31 mouse cellular contexts compared by ENCODE assay signal in genomic region chr19:4083316-4083715, GRCm38 (mm10). TPM values are rescaled to one million over a fixed set of nuclear protein-coding genes. Genes with fewer than 3 reads are reported as not detected.
"Had no signal": no experiment of that assay in that cellular context is flagged by ENCODE, and none has a peak within 500 bp of the region (broad histone marks: within the 10 kb centered on the region; RNA-seq: fewer than 3 reads in every experiment).

No protein-coding gene starts in this region.

- H3K9ac ChIP-seq: limb, embryonic 13.5 days; liver, embryonic 15.5 days; lung, embryonic 15.5 days; midbrain, embryonic 13.5 days; neural tube, embryonic 13.5 days had no signal

- H3K9me3 ChIP-seq: limb, embryonic 13.5 days; liver, embryonic 12.5 days; liver, embryonic 15.5 days; lung, embryonic 15.5 days; megakaryocyte, embryonic 14.5 days; midbrain, embryonic 10.5 days; midbrain, embryonic 13.5 days; neural tube, embryonic 13.5 days had no signal

- H3K27me3 ChIP-seq: limb, embryonic 13.5 days; neural tube, embryonic 13.5 days had no signal

- ATAC-seq: liver, embryonic 12.5 days; midbrain, embryonic 13.5 days; midbrain, embryonic 16.5 days had no signal

- H3K4me2 ChIP-seq: limb, embryonic 13.5 days; liver, embryonic 12.5 days; liver, embryonic 15.5 days; lung, embryonic 15.5 days; midbrain, embryonic 13.5 days; neural tube, embryonic 13.5 days had no signal

- H3K27ac ChIP-seq: limb, embryonic 13.5 days; liver, embryonic 12.5 days; liver, embryonic 15.5 days; lung, embryonic 15.5 days; midbrain, embryonic 10.5 days; midbrain, embryonic 13.5 days; neural tube, embryonic 13.5 days; stomach, postnatal 0 days had no signal

- H3K36me3 ChIP-seq: limb, embryonic 13.5 days; liver, embryonic 12.5 days; liver, embryonic 15.5 days; lung, embryonic 15.5 days; midbrain, embryonic 10.5 days; midbrain, embryonic 13.5 days; neural tube, embryonic 13.5 days had no signal

- H3K4me1 ChIP-seq: limb, embryonic 13.5 days; lung, embryonic 15.5 days; midbrain, embryonic 13.5 days; neural tube, embryonic 13.5 days had no signal

- DNase-seq: kidney, postnatal 14 days; kidney, postnatal 4 days; left cerebral cortex, postnatal 4 days; liver; lung, adult 18-20 months; lung, postnatal 10 days; lung, postnatal 36 days; right cerebral cortex, adult 18-20 months; right cerebral cortex, postnatal 14 days; right cerebral cortex, postnatal 4 days; thymus, adult 2 months; thymus, postnatal 14 days; thymus, postnatal 4 days had no signal

- H3K4me3 ChIP-seq: limb, embryonic 13.5 days; liver, embryonic 12.5 days; liver, embryonic 15.5 days; lung, embryonic 15.5 days; megakaryocyte, embryonic 14.5 days; midbrain, embryonic 10.5 days; midbrain, embryonic 13.5 days; myocyte; neural tube, embryonic 13.5 days had no signal

RNA-seq across cellular contexts. Expression of gene Cabp2, which starts 1.9 kb away (rescaled TPM):
- total RNA-seq: layer of hippocampus, adult 18-20 months; layer of hippocampus, postnatal 14 days; left cerebral cortex, adult 8-10 months; left cerebral cortex, postnatal 14 days; left cerebral cortex, postnatal 4 days; monocyte, adult 5-6 weeks; neutrophil, adult 5-6 weeks had no signal
- polyA plus RNA-seq: limb, embryonic 13.5 days; lung, embryonic 15.5 days; midbrain, embryonic 10.5 days; midbrain, embryonic 13.5 days; midbrain, embryonic 16.5 days; myocyte; neural tube, embryonic 13.5 days; stomach, embryonic 14.5 days; stomach, postnatal 0 days had no signal

RNA-seq across cellular contexts. Expression of gene Gstp3, which starts 23.9 kb away (rescaled TPM):
- total RNA-seq: layer of hippocampus, adult 18-20 months; layer of hippocampus, postnatal 14 days; left cerebral cortex, adult 8-10 months; left cerebral cortex, postnatal 14 days; left cerebral cortex, postnatal 4 days had no signal
- polyA plus RNA-seq: limb, embryonic 13.5 days; midbrain, embryonic 13.5 days; midbrain, embryonic 16.5 days; neural tube, embryonic 13.5 days; stomach, embryonic 14.5 days had no signal

RNA-seq across cellular contexts. Expression of gene Gstp2, which starts 37.5 kb away (rescaled TPM):
- total RNA-seq: monocyte, adult 5-6 weeks; neutrophil, adult 5-6 weeks had no signal
